Mouse (Mus musculus) hindbrain, embryonic 13.5 days (tissue): ENCODE measurements around the gene Clns1a. TPM values are rescaled to one million over a fixed set of nuclear protein-coding genes. Genes with fewer than 3 reads are reported as not detected.

ENCODE experiments used
- polyA plus RNA-seq: library from polyadenylated mRNA; unstranded; fragments of >200 nt; fragmentation: Nextera tagmentation; extraction: Ambion mirVana; gene quantifications from 2 replicates; pipeline ENCODE4 v1.2.1, GENCODE M21; 2015

Clns1a gene
- polyA plus RNA-seq, 1 experiment from 2014 or later: 198 TPM

Other genes with a start within 250 kb of the Clns1a start
- 1.1 and 1.5 TPM in 2 replicates for gene Kctd14, start 245.3 kb upstream of the Clns1a start, polyA plus RNA-seq
- 50.0 and 50.9 TPM in 2 replicates for gene Ints4, start 215.7 kb upstream of the Clns1a start, polyA plus RNA-seq
- gene Aamdc, start 117.1 kb upstream of the Clns1a start, polyA plus RNA-seq: 45.9 and 51.0 TPM in 2 replicates
- 35.4 and 36.2 TPM in 2 replicates for gene Rsf1, start 116.7 kb upstream of the Clns1a start, polyA plus RNA-seq
- gene Aqp11, start 41.7 kb downstream of the Clns1a start, polyA plus RNA-seq: 14.2 and 15.1 TPM in 2 replicates
- gene Pak1, start 91.9 kb downstream of the Clns1a start, polyA plus RNA-seq: 130 and 132 TPM in 2 replicates
- gene Gdpd4, start 223.3 kb downstream of the Clns1a start, polyA plus RNA-seq: 0.05 TPM in 1 of 2 replicates, not detected in the other